Comparison of ENCODE assay signal across 29 mouse cellular contexts in the genomic region with DNA sequence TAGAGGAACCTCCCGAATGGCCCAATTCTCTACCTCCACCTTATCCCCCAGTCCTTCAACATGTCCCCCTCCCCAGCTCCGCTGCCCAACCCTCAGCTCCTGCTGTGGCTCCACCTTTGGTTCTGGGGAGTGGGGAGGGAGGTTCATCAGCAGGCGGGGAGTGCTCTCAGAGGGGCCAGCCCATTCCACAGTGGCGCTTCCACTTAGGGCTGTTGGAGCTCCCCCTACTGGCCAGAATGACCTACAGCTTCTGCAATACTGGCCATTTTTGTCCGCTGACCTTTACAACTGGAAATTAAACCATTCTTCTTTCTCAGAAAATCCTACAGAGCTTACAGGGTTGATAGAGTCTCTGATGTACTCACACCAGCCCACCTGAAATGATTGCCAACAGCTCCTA.
A peak's percentile ranks its signal among the peaks of the same experiment; 100 is the strongest.
DNase-seq lines count a peak whose midpoint lies in the region; ATAC-seq and TF ChIP-seq lines count a peak whose summit lies in the region.
"Had no signal": no experiment of that assay in that cellular context is flagged by ENCODE, and none has a peak within 500 bp of the region (broad histone marks: within the 10 kb centered on the region; RNA-seq: fewer than 3 reads in every experiment).

No protein-coding gene starts in this region.

- no peaks in the 10 kb centered on the region for H3K4me1 ChIP-seq in heart, adult 2 months (ENCODE audit: control insufficient read depth, insufficient read depth, low read length)
- H3K4me1 ChIP-seq in heart, embryonic 12.5 days (replicated peaks) = no peaks in the 10 kb centered on the region
- H3K4me1 ChIP-seq: embryonic facial prominence, embryonic 13.5 days; forebrain, embryonic 10.5 days; forebrain, embryonic 15.5 days; heart, embryonic 10.5 days; hindbrain, embryonic 12.5 days; kidney, embryonic 15.5 days; midbrain, embryonic 10.5 days; neural tube, embryonic 13.5 days had no signal

- no peak for TF ChIP-seq EP300 in heart, adult 2 months (IDR thresholded peaks at IDR 0.05; ENCODE audit: insufficient read depth, low read depth, low read length)

- no peak for ATAC-seq in heart, embryonic 12.5 days (ENCODE audit: insufficient number of reproducible peaks, low FRiP score)
- no peak for ATAC-seq in megakaryocyte, adult 5-6 weeks (ENCODE audit: poor library complexity, severe bottlenecking)
- ATAC-seq: forebrain, embryonic 15.5 days had no signal

- TF ChIP-seq CTCF in heart, adult 2 months (IDR thresholded peaks at IDR 0.05) = 0 out of 2 replicates have a peak, but pooled peaks have one; percentile 7

- TF ChIP-seq POLR2A in heart, adult 2 months (IDR thresholded peaks at IDR 0.05; ENCODE audit: insufficient read depth, low read depth, low read length) = no peak

- no peak overlapping the region for H3K9ac ChIP-seq in heart, adult 2 months (ENCODE audit: low read depth, low read length)
- no peak overlapping the region for H3K9ac ChIP-seq in heart, embryonic 12.5 days
- H3K9ac ChIP-seq: embryonic facial prominence, embryonic 13.5 days; forebrain, embryonic 15.5 days; hindbrain, embryonic 12.5 days; kidney, embryonic 15.5 days; liver, embryonic 14.5 days; neural tube, embryonic 13.5 days had no signal

- H3K79me2 ChIP-seq in heart, adult 2 months (replicated peaks; ENCODE audit: control insufficient read depth, insufficient read depth, low read length) = no peaks in the 10 kb centered on the region

- no peak overlapping the region for H3K4me2 ChIP-seq in heart, embryonic 12.5 days
- H3K4me2 ChIP-seq: embryonic facial prominence, embryonic 13.5 days; forebrain, embryonic 15.5 days; hindbrain, embryonic 12.5 days; kidney, embryonic 15.5 days; neural tube, embryonic 13.5 days had no signal

- intact Hi-C loops in heart, adult 2 months (cut with DNase I) = no loop called here

- H3K4me3 ChIP-seq in heart, adult 2 months = no peak overlapping the region
- no peak overlapping the region for H3K4me3 ChIP-seq in heart, embryonic 12.5 days
- H3K4me3 ChIP-seq: embryonic facial prominence, embryonic 13.5 days; forebrain, embryonic 10.5 days; forebrain, embryonic 15.5 days; gastrocnemius, adult 2 months; heart, embryonic 10.5 days; hindbrain, embryonic 12.5 days; kidney, embryonic 15.5 days; midbrain, embryonic 10.5 days; myocyte; neural tube, embryonic 13.5 days had no signal

- DNase-seq in heart, adult 2 months = no peak
- peak; percentile 60 for DNase-seq in CD4-positive, CD25-positive, alpha-beta regulatory T cell, adult 2 months (ENCODE audit: low read depth, low spot score)
- peak; percentile 23 for DNase-seq in induced T-regulatory cell, adult 2 months (ENCODE audit: low read depth)
- peak; percentile 23 for DNase-seq in thymus, postnatal 25 days
- no peak for DNase-seq in urinary bladder, postnatal 4 days (ENCODE audit: low spot score in 2 of 2)
- no peak for DNase-seq in embryo, embryonic 9.5 days (ENCODE audit: extremely low spot score)
- DNase-seq: adrenal gland, adult 8-10 months; cerebellum, adult 9-10 months; cerebellum, postnatal 36 days; embryo, embryonic 11 days; gastrocnemius, adult 2 months; heart, postnatal 36 days; kidney, adult 11 months; kidney, postnatal 25 days; liver; lung, adult 2 months; lung, postnatal 10 days had no signal

- peaks cover 39% of the 10 kb centered on the region for H3K9me3 ChIP-seq in heart, embryonic 12.5 days (replicated peaks)
- H3K9me3 ChIP-seq: forebrain, embryonic 15.5 days had no signal

- H3K27ac ChIP-seq in heart, adult 2 months = no peak overlapping the region
- H3K27ac ChIP-seq in heart, embryonic 12.5 days (ENCODE audit: poor library complexity, severe bottlenecking) = no peak overlapping the region
- H3K27ac ChIP-seq: embryonic facial prominence, embryonic 13.5 days; forebrain, embryonic 10.5 days; forebrain, embryonic 15.5 days; gastrocnemius, adult 2 months; heart, embryonic 10.5 days; hindbrain, embryonic 12.5 days; kidney, embryonic 15.5 days; liver, embryonic 14.5 days; midbrain, embryonic 10.5 days; neural tube, embryonic 13.5 days had no signal

- no peaks in the 10 kb centered on the region for H3K27me3 ChIP-seq in heart, adult 2 months (ENCODE audit: control insufficient read depth, insufficient read depth, low read length)
- H3K27me3 ChIP-seq in heart, embryonic 12.5 days (replicated peaks) = no peaks in the 10 kb centered on the region
- H3K27me3 ChIP-seq: embryonic facial prominence, embryonic 13.5 days; forebrain, embryonic 15.5 days; hindbrain, embryonic 12.5 days; kidney, embryonic 15.5 days; neural tube, embryonic 13.5 days had no signal

- no peaks in the 10 kb centered on the region for H3K36me3 ChIP-seq in heart, adult 2 months (ENCODE audit: control insufficient read depth, insufficient read depth, low read length)
- H3K36me3 ChIP-seq in heart, embryonic 12.5 days = no peaks in the 10 kb centered on the region
- H3K36me3 ChIP-seq: embryonic facial prominence, embryonic 13.5 days; forebrain, embryonic 10.5 days; forebrain, embryonic 15.5 days; heart, embryonic 10.5 days; hindbrain, embryonic 12.5 days; kidney, embryonic 15.5 days; midbrain, embryonic 10.5 days; neural tube, embryonic 13.5 days had no signal

- WGBS in heart, adult 2 months = 87% methylated on average over 5 of the region's 5 CpGs
- 89% methylated on average over 5 of the region's 5 CpGs for WGBS in heart, embryonic 12.5 days

Comparison
In these comparisons a context has a peak if more than half of its experiments do, and no peak if none do; other contexts are left out.
1. DNase-seq: peak in CD4-positive, CD25-positive, alpha-beta regulatory T cell, adult 2 months (single experiment), induced T-regulatory cell, adult 2 months (single experiment) and thymus, postnatal 25 days (single experiment); none in heart, adult 2 months (0 of 2), urinary bladder, postnatal 4 days (0 of 2) and embryo, embryonic 9.5 days (single experiment).